Mouse (Mus musculus) T-helper 2 cell (primary cell): ENCODE measurements at regions not wholly inside any gene's neighbourhood (a gene's known extent, or its start where the extent isn't known, plus 50 kb on each side); places are given as distances from the start of the nearest gene placed in this dataset.
"Not testable (repeated sequence)": the region's sequence is repeated elsewhere in the genome, so short reads cannot be mapped to it uniquely, and the experiment has no call there.

Experiments
- in situ Hi-C: fragments of 300-600 bp; cut with MboI, MseI; formaldehyde crosslinking; loops from one replicate; pipeline ENCODE4 v1.15.1; 2025; ENCODE audit warnings: high pct_unique_total_duplicates

DNA sequence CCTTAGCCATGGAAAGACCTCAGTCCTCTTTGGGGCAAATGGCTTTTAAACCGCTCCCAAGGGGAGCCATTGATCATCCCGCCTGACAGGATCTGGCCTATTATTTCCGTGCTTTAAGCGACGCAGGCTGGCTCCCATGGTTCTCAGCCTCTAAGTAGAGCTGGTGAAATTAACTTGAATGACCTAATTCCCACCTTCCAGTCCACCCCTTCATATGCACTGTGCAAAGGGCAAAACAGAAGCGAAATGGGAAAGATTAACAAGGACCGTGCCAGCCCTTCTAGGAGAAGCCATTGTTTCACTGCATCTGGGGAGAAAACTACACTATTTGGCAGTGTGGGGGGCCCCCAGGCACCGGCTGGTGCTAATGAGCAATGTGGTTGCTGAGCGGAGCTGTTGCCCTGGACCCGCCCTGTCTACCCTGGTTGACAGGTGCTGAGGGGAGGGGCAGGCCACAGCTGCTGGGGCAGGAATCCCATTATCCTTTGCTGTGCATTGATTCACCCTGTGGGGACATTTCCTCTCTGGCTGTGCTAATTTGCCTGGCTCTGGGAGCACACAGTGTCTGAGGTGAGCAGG lies 378.3 kb upstream of the Id2 start:
- in situ Hi-C loops = no loop called here

DNA sequence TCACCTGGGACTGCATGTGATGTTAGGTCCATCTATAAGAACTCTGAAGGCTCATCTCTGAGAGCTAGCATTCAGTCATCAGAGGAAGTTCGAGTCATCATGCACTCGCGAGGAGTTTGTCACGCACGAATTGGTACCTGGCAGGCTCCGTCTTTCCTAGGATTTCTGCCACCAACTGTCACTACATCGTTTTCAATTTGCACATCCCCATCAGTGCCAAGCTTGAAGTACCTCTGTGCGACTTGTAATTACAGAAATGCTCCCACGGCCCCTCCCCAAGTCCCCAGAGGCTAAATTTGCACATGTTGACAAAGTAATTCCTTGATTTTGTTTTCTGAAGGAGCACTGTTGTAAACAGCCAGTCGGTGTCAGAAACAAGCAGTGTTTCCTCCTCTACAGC lies 372.2 kb upstream of the Id2 start:
- in situ Hi-C loops = no loop called here

DNA sequence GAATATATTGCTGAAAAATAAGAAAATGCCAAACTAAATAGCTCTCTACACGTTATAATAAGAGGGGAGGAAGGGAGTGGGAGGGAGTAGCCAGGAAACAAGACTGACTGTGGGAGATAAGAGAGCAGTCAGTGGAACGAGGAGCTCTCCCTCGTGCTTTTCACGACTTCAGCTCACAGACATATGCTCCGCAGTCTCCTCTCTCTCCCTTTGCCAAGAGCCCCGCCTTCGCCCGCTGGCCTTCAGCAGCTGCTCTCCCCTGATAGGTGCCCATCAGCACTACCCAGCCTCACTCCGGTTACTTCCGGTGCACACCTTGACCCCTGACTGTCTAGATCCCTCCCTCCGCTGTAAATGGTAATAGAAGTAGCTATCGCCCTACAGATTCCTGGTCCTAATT lies 370.8 kb upstream of the Id2 start:
- in situ Hi-C loops = no loop called here

DNA sequence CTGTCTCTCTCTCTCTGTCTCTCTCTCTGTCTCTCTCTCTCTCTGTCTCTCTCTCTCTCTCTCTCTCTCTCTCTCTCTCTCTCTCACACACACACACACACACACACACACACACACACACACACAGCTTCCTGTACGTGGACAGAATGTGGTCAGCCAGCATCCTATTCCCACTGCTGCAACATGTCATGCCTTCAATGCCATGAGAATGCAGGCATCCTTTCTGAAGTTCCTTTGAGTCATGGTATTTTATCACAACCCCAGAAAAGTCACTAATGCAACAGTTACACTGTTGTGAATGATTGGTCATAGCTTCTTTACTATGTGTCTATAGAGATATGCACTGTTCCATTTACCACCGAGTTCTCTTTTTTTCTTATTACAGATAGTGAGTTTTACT lies 365.8 kb upstream of the Id2 start:
- in situ Hi-C loops = not testable (repeated sequence)

DNA sequence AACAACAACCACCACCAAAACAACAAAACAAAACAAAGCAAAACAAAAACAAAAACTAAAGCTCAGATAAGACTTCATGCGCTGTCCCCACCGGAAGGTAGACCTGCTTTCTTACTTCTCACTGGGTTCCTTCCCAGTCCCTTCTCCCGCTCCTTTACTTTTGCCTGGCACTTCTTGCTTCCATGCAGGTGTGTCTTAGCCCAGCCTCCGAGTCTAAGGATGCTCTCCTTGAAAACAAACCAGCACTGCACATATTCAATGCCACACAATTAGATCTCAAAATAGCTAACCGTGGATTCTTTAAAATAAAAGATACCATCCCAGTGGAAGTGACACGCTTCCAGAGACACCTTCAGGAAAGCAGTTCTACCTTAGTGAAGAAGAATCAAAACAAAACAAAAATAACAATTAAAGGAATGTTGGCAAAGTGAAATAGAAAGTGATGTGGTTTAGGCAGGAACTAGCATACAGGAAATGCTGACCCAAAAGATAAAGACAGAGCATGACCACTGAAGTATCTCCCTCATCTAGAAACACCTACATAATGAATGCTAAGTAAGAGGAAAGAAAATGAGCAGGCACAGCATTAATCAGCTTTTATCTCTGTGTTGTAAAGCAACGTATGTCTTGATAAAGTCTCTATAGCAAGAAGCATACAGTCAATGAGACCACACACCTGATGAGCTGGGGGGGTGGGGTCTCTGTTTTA lies 358.5 kb upstream of the Id2 start:
- in situ Hi-C loops = loop anchor here (10.0 kb wide), 1 partner anchor 1001 kb away; no protein-coding TSS in a partner anchor

DNA sequence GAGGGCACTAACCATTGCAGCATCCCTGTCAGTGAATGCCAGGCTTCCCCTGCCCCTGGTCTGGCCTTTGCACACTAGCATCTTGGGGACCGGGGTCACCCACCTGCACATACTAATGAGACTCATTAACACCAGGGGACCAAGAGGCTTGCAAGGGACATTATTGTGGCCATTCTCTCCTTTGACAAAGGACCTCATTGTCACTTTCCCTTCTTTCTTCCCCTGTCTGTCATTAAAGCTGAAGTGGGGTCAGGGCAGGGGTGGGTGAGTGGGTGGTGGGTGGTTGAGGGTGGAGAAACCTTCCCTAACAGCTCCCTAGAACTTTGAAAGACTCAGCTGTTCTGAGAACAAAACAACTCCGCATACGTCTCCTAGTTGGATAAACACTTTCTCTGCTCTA lies 356.4 kb upstream of the Id2 start:
- in situ Hi-C loops = loop anchor here (10.0 kb wide), 1 partner anchor 999 kb away; no protein-coding TSS in a partner anchor

DNA sequence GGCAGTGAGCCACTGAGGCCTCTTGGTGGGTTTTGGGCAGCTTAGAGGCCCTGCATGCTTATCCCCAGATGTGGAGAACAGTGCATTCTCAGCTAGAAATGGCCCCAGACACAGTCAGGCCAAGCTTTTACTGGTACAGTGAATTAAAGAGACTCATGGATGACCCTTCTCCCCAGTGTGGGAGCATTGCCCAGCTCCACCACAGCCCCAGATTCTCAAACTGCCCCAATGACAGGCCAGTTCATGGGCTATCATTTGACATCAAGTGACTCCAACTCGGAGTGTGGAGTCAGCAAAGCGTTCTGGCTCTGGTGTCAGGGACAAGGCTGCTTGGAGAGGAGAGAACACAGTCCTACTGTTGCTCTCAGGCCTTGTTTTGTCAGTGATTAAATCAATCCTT lies 354.2 kb upstream of the Id2 start:
- in situ Hi-C loops = loop anchor here (10.0 kb wide), 1 partner anchor 996 kb away; no protein-coding TSS in a partner anchor

DNA sequence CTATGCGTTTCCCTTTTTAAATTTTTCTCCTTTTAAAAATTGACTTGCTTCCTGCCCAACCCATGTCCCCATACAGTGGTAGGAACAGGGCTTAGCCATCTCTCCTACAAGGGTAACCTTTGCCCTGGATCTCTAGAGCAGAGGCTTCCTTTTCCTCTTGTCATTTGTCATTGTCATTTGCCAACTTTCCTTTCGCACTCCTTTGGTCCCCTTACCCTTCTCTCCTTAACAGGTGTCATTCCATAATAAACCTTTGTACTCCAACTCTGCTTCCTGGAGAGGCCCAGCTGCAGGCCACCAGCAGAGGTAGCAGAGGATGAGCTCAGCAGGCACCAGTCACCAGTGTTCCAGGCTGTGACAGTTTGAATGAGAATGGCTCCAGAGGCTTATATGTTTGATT lies 347.4 kb upstream of the Id2 start:
- in situ Hi-C loops = no loop called here

DNA sequence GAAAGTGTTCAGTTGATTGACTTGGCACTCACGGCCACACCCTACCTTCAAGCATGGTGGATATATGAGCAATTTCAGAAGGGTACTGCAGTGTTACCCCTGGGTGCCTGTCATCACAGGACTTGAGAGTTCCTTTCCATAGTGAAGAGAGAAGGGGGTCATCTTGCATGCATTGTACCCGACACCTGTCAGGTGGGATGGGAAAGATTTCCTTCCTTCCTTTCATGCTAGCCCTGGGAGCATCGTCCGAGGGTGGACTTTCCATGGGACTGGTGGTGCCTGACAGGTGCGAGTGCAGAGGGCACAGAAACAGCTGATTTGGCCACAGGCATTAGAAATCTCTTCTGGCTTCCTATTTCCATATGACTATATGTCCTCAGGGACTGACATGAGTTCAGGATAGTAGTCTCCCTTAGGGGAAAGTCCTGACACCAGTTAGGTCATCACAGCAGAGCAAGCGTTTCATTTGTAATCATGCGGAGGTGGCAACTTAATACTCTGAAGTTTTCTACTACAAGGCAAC lies 342.1 kb upstream of the Id2 start:
- in situ Hi-C loops = loop anchor here (10.0 kb wide), 1 partner anchor 344 kb away; the partner anchor contains the start of gene Id2

DNA sequence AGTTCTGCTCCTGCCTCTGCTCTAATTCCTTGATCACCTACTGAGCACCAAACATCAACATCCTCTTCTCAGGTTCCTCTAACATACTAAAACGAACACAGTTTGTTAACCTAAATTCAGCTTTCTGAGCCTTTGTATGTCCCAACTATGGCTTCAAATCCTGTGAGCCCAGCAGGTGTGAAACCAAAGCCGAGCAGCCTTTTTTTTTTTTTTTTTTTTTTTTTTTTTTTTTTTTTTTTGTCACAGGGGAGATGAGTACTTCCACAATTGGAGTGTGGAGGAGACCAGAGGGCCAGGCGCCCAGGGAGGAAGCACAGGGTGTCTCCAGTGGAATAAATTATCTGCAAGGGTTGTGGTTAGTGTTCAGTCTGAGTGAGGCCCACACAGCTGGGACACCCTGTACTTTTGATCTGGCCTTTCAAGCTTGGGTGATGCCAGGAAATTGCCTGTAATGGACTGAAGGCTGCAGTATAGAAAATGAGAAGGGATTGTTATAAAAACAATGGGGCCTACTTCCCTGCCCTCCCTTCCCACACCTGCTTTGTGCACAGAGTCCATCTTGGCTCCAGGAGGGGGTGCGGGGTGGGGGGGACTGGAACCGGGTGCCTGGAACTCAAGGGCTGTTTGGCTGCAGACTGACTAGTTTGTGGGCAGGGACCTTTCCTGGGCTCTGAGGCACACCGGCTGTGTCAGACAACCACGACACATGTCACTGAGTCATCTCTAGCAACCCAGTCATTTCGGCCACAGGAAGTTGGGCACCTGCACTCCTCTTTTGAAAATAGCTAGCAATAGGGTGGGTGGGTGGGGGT lies 341.5 kb upstream of the Id2 start:
- in situ Hi-C loops = loop anchor here (10.0 kb wide), 1 partner anchor 344 kb away; the partner anchor contains the start of gene Id2

DNA sequence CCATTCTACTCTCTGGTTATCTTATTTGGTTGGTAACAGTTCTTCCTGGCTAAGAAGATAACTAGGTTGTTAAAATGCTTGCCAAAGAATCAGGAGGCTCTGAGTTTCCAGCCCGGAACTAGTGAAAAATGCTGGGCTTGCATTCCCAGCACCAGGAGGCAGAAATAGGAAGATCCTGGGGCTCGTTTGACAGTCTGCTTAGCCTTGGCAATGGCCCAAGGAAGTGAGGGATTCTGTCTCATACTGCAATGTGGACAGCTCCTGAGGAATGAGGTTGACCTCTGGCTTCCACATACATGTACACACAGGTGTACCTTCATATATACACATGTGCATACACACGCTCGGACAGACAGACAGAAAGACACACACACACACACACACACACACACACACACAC lies 340.6 kb upstream of the Id2 start:
- in situ Hi-C loops = loop anchor here (10.0 kb wide), 1 partner anchor 343 kb away; the partner anchor contains the start of gene Id2

DNA sequence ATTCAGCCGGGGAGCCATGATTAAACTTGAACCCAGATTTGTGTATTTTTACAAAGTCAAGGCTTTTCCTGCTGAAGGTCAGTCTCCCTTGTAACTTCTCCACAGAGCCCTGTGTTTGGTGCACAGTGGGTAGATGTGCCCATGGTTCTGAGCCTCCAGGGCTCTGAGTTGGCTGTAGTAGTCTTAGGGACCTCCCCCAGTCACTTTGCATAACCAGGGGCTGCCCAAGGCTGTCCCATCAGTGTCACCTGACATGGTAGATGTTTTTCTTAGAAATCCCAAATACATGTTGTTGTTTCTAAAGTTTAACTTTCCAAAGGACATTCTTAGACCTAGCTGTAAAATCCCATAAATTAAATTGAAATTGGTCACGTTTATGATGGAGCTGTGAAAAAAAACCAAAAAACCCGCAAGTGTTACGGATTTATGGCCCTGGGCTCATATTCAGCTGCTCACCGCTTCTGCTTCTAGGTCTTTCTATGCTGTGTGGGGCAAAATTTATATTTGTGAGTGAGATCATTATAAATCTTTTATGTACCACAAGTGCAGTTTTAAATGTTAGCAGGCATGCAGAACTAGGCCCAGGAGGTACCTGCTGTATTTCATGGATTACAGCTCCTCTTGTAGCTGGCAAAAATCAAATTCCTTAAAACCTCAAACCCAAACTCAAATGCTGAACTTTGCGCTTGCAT lies 339.4 kb upstream of the Id2 start:
- in situ Hi-C loops = loop anchor here (10.0 kb wide), 1 partner anchor 342 kb away; the partner anchor contains the start of gene Id2

DNA sequence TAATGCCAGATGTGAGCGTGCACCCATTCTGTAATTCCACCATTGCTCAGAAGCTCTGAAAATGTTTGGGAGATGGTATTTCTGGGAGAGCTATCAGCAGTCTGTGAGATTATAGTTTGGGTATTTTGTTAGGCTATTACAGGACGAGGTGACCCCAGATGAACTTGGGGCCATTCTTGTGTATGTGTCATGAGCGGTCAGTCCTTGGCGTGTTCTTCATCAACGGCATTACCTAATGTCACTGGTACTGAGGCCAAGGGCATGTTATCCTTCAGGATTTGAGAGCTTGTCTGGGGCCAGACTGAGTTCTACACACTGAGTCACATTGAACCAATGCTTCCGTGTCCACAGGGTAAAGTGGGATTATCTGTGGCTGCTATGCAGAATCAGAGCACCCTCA lies 335.9 kb upstream of the Id2 start:
- in situ Hi-C loops = loop anchor here (10.0 kb wide), 1 partner anchor 338 kb away; the partner anchor contains the start of gene Id2

DNA sequence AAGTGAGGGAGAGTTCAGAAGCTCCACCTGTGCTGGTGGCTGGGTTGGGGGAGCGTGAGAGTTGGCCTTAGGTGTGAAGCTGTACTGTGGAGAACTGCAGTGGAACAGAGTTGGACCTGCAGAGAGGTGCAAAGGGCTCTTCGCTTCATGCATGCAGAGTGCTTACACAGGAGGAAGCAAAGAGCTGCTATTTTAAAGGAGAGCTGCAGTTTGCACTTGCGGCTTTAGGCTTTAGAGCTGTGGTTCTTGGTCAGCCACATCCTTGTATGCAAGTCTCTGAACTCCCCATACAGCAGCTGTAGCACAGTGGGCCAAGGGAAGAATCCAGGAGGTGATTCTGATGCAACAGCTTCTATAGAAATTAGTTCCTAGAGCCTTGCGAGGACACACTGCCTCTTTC lies 334.0 kb upstream of the Id2 start:
- in situ Hi-C loops = loop anchor here (10.0 kb wide), 1 partner anchor 336 kb away; the partner anchor contains the start of gene Id2

DNA sequence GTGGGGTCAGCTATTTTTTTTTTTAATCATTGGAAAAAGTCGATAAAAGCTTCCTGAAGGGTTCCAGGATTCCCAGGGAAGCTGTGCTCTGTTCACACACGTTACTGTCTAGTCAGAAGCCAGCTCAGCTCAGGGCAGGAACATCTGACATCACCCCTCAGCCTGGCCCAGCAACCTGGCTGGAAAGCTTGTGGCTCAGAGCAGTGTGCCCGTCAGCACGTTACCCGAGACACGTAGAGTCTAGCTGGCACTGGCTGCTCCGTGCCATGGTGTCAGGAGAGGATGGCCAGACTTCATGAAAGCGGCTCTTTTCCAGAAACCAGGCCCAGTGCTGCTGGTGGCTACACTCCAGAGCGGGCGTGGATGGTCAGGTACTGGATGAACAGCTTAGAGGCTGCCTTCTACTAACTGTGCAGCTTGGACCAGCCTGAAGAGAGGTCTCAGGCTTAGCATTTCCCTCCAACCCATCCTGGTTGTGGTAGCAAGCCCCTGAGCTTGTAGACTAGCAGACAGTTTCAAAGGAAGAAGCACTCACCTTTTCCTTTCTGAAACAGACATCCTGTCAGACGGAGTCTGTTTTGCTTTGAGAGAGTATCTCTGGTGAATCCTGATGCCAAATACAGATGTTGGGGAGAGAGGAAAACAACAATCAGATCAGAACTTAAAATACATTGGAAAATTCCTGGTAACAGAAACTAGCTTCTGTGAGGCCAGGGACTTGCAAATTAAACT lies 331.1 kb upstream of the Id2 start:
- in situ Hi-C loops = no loop called here

DNA sequence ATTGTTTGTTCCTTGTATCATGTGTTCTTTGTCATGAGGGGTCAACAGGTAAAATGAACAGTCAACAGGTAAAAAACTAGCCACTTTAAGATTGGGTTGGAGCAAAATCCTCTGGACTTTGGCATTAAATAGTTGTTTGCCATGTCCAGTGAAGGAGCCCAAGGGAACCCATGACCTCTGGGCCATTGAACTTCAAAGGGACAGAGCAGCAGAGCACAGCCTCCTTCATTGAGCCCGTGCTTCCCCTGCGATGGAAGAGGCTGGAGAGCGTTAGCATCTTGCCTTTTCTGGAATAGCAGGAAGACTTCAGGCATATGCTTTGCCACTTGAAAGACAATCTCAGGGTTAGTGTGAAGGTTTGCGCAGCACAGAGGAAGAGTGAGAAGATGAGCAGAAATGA lies 320.4 kb upstream of the Id2 start:
- in situ Hi-C loops = no loop called here

DNA sequence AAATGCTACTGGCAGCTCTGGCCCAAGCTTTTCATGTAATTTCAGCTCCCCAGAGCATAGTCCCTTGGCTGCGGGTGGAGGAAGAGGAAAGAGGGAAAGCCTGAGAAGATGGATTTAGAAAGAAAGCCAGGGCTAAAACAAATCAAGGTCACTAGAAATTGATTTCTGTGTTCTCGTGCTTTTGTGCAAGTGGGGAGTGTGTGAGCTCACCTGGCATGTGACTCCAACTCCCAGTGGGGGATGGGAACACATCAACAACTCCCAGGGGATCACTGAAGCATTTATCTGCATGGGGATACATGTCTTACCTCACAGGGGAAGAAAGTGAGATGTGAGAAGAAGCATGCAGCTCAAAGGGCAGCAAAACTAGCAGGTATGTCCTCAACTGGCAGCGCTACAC lies 319.6 kb upstream of the Id2 start:
- in situ Hi-C loops = no loop called here

DNA sequence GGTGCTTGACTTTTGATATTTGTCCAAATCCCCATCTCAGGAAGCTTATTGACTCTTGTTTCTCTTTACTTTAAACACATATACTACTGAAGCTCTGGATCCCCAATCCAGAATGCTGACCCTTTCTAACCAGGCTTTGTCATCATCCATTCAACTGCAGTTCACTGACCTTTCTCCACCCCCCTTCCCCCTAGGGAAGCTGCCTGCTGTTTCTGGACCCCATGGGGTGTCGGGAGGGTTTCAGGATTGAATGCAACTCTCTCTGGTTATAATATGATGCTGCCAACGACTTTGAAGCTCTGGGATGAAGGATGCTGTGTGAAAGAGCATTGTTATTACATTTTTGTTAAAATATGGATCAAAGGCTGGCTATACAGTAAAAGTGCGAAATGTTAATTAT lies 318.7 kb upstream of the Id2 start:
- in situ Hi-C loops = no loop called here

DNA sequence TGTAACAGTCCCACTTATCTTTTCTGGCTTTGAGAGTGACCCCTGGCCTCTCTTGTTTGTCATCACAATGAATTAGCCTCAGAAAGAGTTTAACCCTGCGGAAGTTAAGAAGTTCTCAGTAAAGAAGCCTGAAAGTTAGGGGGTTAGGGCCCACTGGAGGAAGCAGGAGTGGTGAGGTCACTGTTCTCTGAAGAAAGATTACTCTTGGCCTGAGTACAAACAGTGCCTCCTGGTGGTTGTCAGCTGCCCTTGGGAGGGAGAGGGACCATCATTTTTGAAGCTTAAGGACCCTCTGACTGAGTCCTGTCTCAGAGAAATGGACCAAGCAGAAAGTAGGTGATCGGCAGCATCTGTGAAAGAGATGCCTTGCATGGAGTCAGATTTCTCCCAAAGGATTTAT lies 318.3 kb upstream of the Id2 start:
- in situ Hi-C loops = no loop called here

DNA sequence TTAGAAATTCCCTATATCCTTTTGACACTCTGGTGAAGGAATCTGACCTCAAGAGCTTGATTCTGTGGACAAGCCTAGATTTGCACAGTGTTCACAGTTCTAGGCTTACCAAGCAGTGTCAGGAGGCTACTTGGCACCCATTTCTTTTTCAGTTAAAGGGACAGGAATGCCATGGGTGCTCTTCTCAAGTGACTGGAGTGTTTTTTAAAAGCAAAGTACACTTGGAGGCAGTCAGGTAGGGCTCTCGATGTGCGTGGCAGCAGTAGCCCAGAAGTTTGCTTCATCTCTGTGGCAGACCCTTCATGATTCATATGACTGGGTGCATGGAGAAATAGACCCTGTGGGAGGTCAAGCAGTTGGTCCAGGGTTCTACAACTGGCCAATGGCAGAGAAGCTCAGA lies 310.4 kb upstream of the Id2 start:
- in situ Hi-C loops = no loop called here

DNA sequence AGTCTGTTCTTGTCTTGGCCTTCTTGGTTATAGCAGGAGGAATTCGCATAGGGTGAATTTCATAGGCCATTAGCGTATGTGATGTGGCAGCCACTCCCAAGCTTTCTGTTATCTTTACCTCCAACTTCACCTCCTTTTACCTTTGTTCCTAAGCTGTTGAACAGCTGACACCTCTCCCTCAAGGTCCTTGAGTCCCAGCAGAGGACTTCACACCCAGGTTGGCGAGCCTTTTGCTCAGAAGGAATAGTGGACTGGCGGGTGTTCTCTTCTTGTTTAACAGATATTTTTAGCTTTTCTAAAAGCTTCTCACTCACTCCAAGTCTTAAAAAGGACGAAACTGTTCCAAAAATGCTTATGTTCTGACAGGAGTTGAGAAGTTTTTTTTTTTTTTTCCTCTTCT lies 303.4 kb upstream of the Id2 start:
- in situ Hi-C loops = no loop called here
